Mouse (Mus musculus): ENCODE results near the gene Gsn.

Gsn gene

DNA sequence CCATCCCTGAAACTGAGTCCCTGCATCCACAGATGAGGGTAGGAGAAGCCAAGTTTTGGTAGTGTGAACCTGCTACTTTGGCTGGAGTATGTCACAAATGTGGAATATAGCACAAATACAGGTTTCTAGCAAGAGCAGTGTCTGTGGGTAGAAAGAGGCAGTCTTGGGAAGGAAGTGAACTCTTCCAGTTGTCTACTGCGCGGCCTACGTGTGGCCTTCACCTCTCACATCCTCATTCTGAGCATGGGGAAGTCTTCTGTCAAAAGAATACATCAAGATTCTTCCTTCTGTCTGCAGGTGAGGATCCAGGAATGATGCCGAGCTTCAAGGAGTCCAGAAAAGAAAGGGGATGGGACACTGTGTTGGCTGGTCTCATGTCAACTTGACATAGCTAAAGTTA, 2.4 kb upstream of the Gsn start:
- no peak for DNase-seq (ENCODE audit: low spot score in 2 of 2)

DNA sequence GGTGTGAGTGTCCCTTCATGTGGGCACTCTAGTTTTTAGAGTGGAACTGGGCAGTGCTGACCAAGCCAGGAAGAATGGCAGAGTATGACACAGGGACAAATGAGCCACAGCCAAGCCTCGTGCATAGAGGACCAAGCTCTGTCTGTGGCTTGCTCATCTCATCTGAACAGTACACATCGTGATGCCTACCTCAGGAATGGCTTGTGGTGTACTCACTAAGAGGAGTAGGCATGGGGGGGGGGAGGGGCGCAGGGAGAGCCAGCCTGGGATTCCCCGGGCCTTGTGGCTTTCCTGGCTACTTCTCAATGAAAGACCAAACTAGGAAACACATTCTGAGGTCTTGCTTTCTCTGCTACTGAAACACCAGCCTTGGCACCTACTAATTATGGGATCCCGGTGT, 1.2 kb upstream of the Gsn start:
- DNase-seq (ENCODE audit: low spot score in 2 of 2) = no peak

DNA sequence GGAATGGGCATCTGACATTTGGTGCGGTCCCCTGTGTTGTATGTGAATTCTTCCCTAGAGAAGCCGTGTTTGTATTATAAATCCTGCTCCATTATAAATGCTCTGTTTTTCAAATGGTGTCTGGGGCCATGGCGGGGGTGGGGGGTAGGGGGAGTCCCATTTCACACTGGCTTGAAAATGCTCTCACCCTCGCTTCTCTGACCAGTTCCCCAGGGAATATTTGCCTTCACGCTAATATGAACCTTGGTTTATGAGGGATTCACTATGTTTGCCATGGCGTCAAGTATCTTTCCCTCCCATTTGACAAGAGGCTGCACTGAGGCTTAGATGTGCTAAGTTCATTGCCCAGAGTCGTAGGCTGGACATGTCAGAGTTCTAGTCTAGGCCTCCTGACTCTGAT, 718 bp upstream of the Gsn start:
- DNase-seq (ENCODE audit: low spot score in 2 of 2) = no peak

DNA sequence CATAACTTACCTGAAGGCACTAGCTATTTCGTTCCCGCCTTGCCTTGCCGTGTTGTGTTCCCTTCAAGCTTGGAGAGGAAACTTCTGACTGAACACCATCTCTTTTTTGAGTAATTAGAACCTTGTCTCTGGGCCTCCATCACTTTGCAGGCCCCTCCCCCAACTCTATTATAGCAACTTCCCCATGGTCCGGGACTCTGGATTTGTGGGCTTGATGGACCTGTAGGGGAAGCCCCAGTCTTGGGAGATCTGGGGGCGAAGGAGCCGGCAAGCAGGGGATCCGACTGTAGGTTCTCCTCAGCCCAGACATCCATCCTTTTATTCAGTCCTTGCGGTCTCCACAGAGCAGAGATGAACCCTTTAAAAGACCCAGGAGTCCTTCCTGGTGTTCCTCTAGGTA, 752 bp downstream of the Gsn start:
- DNase-seq (ENCODE audit: low spot score in 2 of 2) = no peak

DNA sequence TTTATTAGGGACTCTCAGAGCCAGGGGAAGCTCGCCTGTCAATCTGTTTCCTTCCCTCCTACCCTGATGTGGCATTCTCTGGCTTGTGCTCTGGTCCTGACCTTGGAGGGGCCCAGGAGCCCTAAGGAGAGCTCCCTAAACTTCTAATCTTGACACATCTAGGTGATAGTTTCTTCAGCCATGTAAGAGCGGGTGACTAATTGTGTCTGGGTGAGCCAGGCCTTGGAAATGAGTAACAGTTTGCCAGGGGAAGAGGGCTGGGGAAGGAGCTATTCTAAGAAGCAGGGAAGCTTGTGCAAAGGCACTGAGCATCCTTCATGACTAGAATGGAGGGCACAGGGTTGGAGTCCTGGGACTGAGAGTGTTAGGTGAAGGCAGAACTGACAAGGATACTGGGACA, 1.7 kb downstream of the Gsn start:
- no peak for DNase-seq (ENCODE audit: low spot score in 2 of 2)

DNA sequence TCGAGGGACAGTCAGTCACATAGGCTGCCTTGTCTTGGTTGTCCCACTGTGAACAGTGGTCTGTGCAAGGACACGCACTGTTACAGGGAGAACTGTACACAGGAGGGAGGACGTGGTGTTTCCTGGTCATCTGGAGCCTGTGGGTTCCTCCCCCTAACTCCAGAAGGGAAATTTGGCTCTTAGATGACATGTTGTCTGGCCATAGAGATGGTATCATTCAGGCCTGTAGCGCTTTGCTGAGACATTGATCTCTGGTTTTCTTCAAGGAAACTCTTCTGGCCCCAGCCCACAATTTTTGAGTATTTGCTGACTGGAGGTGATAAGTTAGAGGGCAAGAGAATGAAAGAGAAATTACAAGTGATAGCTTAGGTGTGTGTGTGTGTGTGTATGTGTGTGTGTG, 2.4 kb downstream of the Gsn start:
- DNase-seq (ENCODE audit: low spot score in 2 of 2) = no peak

DNA sequence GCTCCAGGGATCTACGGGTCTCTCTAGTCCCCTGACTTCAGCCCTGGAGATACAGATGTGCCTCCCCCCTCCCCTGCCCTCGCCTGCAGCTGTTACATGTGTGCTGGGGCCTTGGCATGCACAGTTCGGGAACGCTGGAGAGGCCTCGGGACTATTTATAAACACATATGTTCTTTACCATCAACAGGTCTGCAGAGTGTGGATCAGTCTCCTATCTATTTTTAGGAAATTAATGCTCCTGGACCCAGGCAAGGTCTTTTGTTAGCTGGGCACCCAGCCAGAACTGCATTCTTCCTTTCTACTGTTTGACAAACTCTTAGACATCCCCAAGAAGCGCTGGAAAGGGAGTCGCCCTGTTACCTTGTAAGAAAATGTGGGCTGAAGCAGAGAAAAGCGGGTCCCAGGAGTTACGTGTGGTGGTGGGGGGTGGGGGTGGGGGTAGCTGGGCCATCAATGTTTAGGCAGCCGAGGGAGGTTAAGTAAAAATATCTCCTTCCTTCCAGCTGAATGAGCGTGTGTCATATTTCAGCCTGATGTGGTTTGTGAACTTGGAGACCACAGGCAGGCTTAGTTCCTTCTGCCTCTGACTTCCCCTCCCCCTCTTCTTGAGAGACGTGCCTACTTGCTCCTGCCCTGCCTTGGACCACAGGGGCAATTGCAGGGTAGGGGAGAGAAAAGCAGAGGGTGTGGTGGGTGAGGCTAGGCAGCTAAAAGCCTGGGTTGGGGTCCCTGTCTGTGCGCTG, 3.3 kb downstream of the Gsn start:
- no peak for DNase-seq (ENCODE audit: low spot score in 2 of 2)

DNA sequence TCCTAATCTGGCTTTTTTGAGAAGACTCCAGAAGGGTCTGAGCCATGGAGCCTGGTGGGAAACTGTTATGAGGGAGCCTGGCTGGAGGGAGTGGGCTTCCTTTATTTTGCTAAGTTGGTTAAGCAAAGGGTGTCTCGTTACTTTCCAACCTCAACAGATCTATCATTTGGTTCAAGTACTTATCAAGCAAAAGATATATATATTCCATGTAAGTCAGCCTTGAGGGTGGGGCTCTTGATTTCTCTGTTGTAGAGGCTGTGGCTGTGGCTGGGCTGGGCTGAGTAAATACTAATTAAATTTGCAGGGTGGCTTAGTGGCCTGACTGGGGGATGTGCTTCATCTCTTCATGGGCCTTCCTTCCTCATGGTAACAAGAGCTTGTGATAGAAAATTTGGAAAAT, 4.1 kb downstream of the Gsn start:
- no peak for DNase-seq (ENCODE audit: low spot score in 2 of 2)

DNA sequence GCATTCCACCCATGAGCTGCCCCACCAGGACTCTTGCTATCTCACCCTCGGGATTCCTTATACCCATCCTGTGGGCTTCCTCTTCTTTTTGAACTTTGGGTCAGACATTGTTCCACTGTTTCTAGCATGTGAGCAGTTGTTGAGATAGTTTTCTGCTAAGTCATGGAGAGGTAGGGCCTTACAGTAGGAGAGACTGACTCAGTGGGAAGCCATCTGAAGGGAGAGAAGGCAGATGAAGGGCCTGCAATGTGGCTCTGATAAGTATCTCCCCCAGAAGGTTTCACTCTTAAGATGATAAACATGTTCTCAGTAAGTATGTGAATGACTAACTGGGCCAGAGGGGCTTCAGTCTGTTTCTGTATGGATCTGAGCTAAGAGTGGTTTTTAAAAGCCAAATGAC, 7.9 kb downstream of the Gsn start:
- no peak for DNase-seq (ENCODE audit: low spot score in 2 of 2)

DNA sequence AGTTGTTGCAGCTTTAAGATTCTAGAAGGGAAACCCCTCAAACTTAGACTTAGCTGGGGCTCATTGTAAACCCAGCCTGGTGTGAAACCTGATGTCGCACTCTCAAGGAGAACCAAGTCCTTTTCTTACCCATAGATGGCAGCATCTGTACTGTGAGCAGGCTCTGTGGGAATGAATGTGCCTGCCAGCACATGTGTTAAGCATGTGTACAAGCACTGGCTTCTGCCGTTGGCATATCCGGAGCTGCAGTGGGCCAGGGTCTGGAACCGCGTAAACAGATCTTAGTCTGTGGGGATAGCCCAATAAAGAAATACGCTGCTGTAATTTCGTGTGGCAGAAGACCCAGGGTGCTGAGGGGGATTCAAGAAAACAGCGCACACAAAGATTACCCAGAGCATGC, 9.1 kb downstream of the Gsn start:
- peak; percentile 67 to 79 for DNase-seq (ENCODE audit: low spot score in 2 of 2)

DNA sequence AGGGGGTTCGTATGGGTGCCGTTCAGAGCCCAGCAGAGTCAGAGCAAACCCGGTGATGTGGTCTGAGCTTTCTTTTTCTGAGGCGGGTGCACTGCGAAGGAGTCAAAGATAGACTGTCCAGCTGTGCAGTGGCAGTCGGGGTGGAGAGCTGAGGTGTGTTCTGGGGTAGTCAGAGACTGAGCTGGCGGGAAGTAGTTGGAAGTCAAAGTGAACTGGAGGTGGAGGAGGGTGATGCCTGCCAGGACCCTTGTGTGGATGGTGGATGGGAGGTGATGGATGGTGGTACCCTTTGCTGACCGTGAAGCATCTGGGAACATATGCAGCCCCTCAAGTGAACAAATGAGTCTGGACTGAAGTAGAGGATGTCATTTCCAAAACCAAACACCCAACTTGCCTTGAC, 9.6 kb downstream of the Gsn start:
- DNase-seq (ENCODE audit: low spot score in 2 of 2) = no peak

DNA sequence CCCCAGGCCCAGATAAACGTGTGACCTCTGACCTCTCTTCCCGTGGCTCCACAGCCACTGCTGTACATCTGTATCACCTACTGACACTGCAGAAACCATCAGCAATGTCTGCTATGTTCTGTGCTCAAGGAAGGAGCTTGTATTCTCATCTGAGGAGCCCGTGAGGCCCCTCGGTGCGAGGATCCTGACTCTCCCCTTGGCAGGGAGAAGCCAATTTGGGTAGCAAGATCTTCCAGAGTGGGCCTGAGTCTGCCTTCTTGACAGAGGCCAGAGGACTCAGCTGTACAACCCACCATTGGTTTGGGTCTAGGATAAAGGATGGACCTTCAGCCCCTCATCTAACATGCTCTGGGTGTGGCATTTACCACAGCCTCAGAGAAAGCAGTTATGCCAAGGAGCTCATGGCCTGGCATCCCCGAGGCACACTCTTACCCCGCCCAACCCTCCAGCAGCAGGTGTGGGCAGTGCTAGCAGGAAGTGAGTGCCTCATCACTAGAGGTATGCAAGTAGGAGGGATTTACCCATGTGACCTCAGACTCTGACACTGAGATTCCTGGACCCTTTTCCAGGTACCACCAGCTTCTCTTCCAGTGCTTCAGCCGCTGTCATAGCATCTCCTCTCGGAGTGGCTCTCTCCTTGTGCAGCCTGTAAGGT, 10.2 kb downstream of the Gsn start:
- no peak for DNase-seq (ENCODE audit: low spot score in 2 of 2)

DNA sequence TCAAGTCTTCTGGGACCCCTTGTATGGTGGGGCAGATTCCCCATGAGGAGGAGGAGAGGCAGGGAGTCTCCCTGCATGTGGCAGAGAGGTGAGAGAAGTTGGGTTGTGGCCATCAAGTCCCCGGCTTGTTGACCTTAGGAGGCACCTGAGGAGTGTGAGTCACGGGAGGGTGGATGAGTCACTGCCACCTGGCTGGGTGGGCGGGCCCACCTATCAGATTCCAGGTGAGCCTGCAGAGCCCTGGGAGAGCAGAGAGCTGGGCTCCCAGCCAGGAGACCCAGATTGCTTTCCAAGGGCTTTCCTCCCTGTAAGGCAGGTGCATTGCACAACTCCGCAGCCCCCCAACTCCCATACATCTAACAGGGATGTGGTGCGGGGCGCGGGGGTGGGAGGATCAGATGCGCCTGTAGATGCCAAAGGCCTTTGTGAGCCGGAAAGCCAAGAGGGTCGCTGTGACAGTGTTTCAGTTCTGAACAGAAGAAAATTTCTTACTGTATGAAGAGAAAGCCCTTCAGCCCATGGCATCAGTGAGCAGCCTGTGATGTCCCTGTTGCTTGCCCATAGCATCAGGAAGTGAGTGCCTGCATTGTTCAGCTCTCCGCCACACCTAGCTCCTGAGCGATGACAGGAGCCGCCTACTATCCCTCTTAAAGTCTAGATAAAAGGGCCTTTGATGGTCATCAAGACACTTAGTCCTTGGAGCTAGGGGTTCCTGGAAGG, 11.1 kb downstream of the Gsn start:
- DNase-seq (ENCODE audit: low spot score in 2 of 2) = peak in 1 of 2 experiments; percentile 49

DNA sequence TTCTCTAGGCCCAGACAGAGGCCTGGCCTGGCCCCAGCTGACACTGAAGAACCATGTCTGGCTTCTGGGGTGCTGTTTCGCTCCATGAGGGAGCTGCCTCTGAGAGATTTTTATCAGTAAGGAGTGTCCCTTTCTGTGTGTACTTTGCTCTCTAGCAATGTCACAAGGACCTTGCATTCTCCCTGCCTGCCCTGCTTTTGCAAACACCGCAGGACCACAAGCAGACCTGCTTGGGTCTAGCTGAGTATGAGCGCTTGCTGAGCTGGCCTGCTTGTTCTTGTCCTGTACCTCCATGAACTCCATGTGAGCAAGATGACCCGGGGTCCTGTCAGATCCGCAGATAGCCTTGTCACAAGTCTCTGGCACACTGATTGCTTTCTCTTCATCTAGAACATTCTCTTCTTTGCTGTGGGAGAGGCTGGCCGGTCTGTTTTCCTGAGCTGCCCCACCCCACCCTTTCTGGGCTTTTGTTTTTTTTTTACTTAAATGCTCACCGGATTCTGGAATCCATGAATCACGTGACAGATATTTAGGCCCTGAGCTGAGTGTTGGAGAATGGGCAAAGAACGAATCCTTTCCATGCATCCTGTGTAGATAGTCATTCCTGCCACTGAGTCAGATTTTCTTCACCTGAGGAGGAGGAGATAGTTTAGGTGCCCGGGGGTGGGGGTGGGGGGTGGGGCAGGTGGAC, 11.8 kb downstream of the Gsn start:
- no peak for DNase-seq (ENCODE audit: low spot score in 2 of 2)

DNA sequence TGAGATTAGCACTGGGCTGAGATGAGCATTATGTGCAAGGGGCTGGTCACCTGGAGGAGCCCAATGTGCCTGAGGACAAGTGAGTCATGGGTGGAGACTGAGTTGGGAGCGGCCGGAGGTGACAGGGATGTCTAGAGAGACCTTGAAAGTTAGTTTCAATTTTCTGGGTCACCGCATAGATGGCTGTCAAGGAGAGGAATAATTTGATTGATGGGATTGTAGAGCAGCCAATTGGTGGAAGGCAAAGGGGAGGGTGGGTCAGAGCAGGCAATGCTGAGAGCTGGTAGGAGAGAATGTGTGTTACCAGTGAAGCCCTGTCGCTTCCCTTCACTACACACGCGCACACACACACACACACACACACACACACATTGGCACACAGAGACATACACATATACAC, 13.0 kb downstream of the Gsn start:
- no peak for DNase-seq (ENCODE audit: low spot score in 2 of 2)

DNA sequence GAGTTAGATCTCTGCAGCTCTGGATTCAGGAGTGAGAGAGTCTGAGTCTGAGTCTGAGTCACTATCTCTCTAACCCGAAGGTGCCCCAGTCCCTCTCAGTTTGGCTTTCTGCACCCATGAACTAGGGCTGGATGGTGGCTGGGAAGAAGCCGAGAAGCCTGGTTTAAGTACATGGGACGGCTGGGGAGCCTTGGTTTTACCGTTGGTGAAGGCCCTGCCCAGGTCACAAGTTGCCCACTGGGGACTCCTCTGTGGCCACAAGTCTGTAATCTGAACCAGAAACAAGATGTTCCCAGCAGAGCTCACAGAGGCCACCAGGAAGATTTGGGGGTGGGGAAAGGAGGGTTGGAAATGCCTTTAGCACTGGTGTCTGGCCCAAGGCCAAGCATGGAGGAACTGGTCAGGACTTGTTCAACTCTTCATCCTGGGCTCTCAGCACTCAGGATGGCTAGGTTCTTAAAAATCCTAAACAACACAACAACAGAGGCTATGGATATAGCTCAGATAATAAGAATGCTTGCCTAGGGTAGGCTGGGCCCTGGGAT, 13.6 kb downstream of the Gsn start:
- no peak for DNase-seq (ENCODE audit: low spot score in 2 of 2)

DNA sequence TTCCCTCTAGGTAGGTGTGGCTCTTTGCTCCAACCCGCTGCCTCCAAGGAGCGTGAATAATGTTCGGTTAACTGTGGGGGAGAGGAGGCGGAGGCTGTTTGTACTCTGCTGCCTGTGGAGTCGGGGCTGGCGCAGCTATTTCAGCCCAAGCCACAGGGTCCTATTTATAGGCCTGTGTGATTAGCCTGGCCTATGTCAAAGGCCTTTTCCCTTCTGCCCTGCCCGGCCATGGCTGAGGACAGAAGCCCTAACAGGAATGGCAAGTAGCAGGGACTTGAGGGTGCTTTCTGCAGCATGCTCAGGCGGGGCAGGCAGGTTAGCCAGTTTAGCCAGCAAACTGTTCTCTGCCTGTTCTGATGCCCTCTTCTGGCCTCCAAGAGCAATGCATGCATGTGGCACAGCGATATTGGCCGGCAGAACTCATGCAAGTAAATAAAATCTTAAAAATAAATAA, 14.4 kb downstream of the Gsn start:
- DNase-seq (ENCODE audit: low spot score in 2 of 2) = peak; percentile 64 to 70

DNA sequence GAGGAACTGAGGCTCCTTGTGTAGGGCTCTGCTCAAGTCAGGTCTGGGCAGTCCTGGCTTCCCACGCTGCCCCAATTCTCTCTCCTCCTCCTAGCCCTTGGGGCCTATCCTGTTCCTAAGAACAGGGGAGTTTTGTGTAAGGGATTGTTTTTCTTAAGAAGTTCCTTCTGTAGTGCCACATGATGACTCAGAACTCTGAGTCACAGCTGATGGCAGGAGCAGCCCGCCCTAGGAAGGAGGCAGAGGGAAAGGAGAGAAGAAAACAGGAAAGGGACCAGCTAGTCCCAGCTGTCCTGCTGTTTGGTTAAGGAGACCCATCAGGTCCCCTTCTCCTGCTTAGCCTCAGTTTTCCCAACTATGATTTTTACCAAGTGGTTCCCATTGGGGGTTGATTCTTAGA, 15.6 kb downstream of the Gsn start:
- no peak for DNase-seq (ENCODE audit: low spot score in 2 of 2)

DNA sequence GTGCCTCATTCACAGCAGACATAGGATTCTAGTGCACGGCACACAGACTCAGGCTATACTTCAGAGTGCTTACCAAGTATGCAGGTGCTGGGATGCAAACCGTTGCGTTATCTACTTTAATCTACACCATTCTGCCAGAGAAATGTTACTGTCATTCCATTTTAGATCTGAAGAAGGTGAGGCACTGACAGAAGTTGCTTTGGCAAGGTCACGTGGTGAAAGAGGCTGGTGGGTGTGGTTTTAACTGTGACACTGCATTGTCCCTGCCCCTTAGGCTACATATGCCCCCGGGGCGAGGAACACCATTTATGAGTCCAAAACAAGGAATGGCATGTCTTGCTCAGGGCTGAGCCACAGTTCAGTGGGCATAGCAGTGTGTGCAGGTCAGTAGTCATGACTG, 16.7 kb downstream of the Gsn start:
- DNase-seq (ENCODE audit: low spot score in 2 of 2) = no peak

DNA sequence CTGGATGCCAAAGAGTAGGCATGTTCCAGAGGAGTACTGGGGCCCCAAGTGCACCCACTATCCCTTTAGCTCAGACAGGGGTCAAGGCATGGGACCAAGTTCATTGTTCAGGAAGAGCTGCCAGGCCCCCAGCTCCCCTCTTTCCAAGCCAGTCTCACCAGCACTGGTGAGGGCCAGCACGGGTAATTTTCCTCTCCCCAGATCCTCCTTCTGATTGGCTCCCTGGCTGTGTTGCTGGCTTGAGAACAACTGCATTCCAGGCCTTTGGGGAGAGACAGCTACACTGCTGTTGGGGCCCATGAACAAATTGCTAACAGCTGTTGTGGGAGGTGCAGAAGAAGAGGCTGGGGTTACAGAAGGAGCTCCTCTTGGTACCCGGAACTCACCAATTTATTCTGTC, 17.4 kb downstream of the Gsn start:
- peak; percentile 50 to 55 for DNase-seq (ENCODE audit: low spot score in 2 of 2)

DNA sequence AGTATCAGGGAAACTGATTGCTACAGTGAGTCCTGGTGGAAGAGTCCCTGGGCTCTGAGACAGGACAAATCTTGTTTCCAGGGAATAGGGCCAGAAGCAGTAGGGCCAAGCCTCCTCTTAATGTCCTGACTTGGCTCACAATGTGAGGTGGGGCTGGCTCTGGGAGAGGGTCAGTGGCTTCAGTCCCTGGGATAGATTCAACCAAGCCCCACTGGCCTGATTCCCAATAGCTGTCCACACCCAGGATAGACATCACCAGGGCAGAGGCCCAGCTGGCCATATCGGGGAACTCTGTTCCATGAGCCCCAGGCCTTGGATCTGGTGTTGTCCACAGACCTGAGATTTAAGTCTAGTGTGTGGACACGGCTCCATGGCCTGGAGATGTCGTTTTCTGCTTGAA, 21.5 kb downstream of the Gsn start:
- peak; percentile 54 to 56 for DNase-seq (ENCODE audit: low spot score in 2 of 2)

All from right cerebral cortex, postnatal 10 days (tissue).